Mouse (Mus musculus) layer of hippocampus, adult 11-12 months (tissue): ENCODE data around the gene Prom2.

Experiments used
- DNase-seq: peaks from one replicate; pipeline ENCODE4 v3.0.0; 2022; ENCODE audit warnings: low spot score

Gene Prom2

GRCm38 (mm10) chr2:127523950-127524729 lies 17.1 kb downstream of the Prom2 start:
- DNase-seq, result peak; percentile 46

- peak; percentile 76 for DNase-seq
Measured at GRCm38 (mm10) chr2:127522006-127522441, 19.2 kb downstream of the Prom2 start, which contains the start of gene Kcnip3. Kcnip3 (minus strand) TSS chr2:127522094.

- DNase-seq, result peak; percentile 71
Measured at GRCm38 (mm10) chr2:127521172-127522005, 19.9 kb downstream of the Prom2 start.

GRCm38 (mm10) chr2:127520123-127520522 lies 21.1 kb downstream of the Prom2 start:
- no peak for DNase-seq

- DNase-seq, result no peak
Measured at GRCm38 (mm10) chr2:127519308-127519707, 22.0 kb downstream of the Prom2 start.

- DNase-seq, result no peak
Measured at GRCm38 (mm10) chr2:127518831-127519230, 22.4 kb downstream of the Prom2 start.

- DNase-seq, result peak; percentile 66
Measured at GRCm38 (mm10) chr2:127518273-127518672, 23.0 kb downstream of the Prom2 start.

GRCm38 (mm10) chr2:127517081-127517480 lies 24.2 kb downstream of the Prom2 start:
- peak; percentile 72 for DNase-seq

GRCm38 (mm10) chr2:127514380-127515124 lies 26.7 kb downstream of the Prom2 start:
- no peak for DNase-seq

- DNase-seq, result no peak
Measured at GRCm38 (mm10) chr2:127513244-127513643, 28.0 kb downstream of the Prom2 start.

GRCm38 (mm10) chr2:127511426-127511825 lies 29.8 kb downstream of the Prom2 start:
- DNase-seq, result no peak

GRCm38 (mm10) chr2:127507967-127508660 lies 33.2 kb downstream of the Prom2 start:
- DNase-seq, result peak; percentile 67

- DNase-seq, result peak; percentile 90
Measured at GRCm38 (mm10) chr2:127507077-127507774, 34.0 kb downstream of the Prom2 start.

GRCm38 (mm10) chr2:127506131-127506632 lies 35.1 kb downstream of the Prom2 start:
- DNase-seq, result no peak

GRCm38 (mm10) chr2:127505196-127505595 lies 36.1 kb downstream of the Prom2 start:
- DNase-seq, result no peak

- DNase-seq, result peak; percentile 57
Measured at GRCm38 (mm10) chr2:127503751-127504549, 37.3 kb downstream of the Prom2 start.

GRCm38 (mm10) chr2:127501061-127501460 lies 40.2 kb downstream of the Prom2 start:
- DNase-seq, result peak; percentile 60

GRCm38 (mm10) chr2:127498750-127499149 lies 42.5 kb downstream of the Prom2 start:
- no peak for DNase-seq

GRCm38 (mm10) chr2:127496321-127496720 lies 44.9 kb downstream of the Prom2 start:
- DNase-seq, result no peak
